ENCODE assay signal across 24 mouse cellular contexts in the genomic region with DNA sequence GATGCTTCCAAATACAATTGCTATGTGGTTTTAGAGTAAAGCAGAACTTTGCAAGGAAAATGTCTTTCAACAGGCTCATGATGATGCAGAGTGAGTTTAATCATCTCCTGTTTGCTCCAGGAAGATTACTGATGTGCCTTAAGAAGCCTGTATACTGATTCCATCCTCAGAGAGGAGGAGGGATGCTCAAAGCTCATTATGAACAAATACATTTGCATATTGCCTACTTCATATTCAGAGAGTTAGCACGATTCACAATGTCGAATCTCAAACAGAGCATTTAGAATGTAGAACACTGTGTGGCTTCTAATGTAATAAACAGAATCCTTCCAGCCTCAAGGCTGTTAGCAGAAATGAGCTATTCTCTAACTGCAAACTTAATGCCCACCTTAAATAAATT.
A peak's percentile ranks its signal among the peaks of the same experiment; 100 is the strongest.
DNase-seq lines count a peak whose midpoint lies in the region; ATAC-seq and TF ChIP-seq lines count a peak whose summit lies in the region.
"Had no signal": no experiment of that assay in that cellular context is flagged by ENCODE, and none has a peak within 500 bp of the region (broad histone marks: within the 10 kb centered on the region; RNA-seq: fewer than 3 reads in every experiment).

No protein-coding gene starts in this region.

- TF ChIP-seq CTCF in brain, embryonic 14.5 days (IDR thresholded peaks at IDR 0.05; ENCODE audit: borderline replicate concordance, extremely low read depth, insufficient read depth, insufficient read length) = no peak
- no peak for TF ChIP-seq CTCF in forebrain, postnatal 0 days (IDR thresholded peaks at IDR 0.05; ENCODE audit: low read depth)
- no peak for TF ChIP-seq CTCF in midbrain, postnatal 0 days (IDR thresholded peaks at IDR 0.05)

- 42% methylated on average over 2 of the region's 2 CpGs for WGBS in hindbrain, embryonic 15.5 days
- WGBS in hindbrain, embryonic 11.5 days = 84% methylated on average over 2 of the region's 2 CpGs
- WGBS in forebrain, postnatal 0 days = 18% methylated on average over 2 of the region's 2 CpGs
- WGBS in midbrain, postnatal 0 days = 25% methylated on average over 2 of the region's 2 CpGs
- 77% methylated on average over 2 of the region's 2 CpGs for WGBS in intestine, embryonic 15.5 days

- ATAC-seq in hindbrain, embryonic 15.5 days (ENCODE audit: low FRiP score, low read depth) = peak; percentile 71; the same call in 1 of the 2 replicates
- no peak for ATAC-seq in hindbrain, embryonic 11.5 days (ENCODE audit: low FRiP score)
- ATAC-seq in forebrain, postnatal 0 days = peak; percentile 77; the same call in 1 of the 2 replicates
- ATAC-seq in midbrain, postnatal 0 days (ENCODE audit: low FRiP score) = 0 out of 2 replicates have a peak, but pooled peaks have one; percentile 42
- no peak for ATAC-seq in intestine, embryonic 15.5 days
- ATAC-seq: liver, embryonic 12.5 days; liver, postnatal 0 days had no signal

- DNase-seq in hindbrain, embryonic 11.5 days (ENCODE audit: low spot score) = no peak
- peak; percentile 59 for DNase-seq in brain, embryonic 14.5 days (ENCODE audit: low read depth)
- DNase-seq in forebrain, postnatal 0 days = no peak
- peak; percentile 4 for DNase-seq in midbrain, postnatal 0 days (ENCODE audit: low spot score)
- DNase-seq: adrenal gland, adult 2 months; adrenal gland, postnatal 36 days; B cell, adult 2 months; cerebellum, adult 9-10 months; cerebellum, postnatal 36 days; gastrocnemius, postnatal 10 days; heart, postnatal 14 days; kidney, adult 2 months; kidney, postnatal 4 days; liver, postnatal 0 days; lung, postnatal 36 days; right cerebral cortex, postnatal 4 days; thymus, adult 2 months; thymus, postnatal 36 days had no signal

- H3K9me3 ChIP-seq in hindbrain, embryonic 15.5 days = no peaks in the 10 kb centered on the region
- no peaks in the 10 kb centered on the region for H3K9me3 ChIP-seq in hindbrain, embryonic 11.5 days (ENCODE audit: control insufficient read depth, low read length)
- no peaks in the 10 kb centered on the region for H3K9me3 ChIP-seq in forebrain, postnatal 0 days (ENCODE audit: low read length)
- no peaks in the 10 kb centered on the region for H3K9me3 ChIP-seq in midbrain, postnatal 0 days (ENCODE audit: low read length)
- H3K9me3 ChIP-seq in intestine, embryonic 15.5 days = no peaks in the 10 kb centered on the region
- H3K9me3 ChIP-seq: hindbrain, embryonic 12.5 days; liver, embryonic 12.5 days; neural tube, embryonic 13.5 days had no signal

- TF ChIP-seq POLR2A in brain, embryonic 14.5 days (IDR thresholded peaks at IDR 0.05; ENCODE audit: borderline replicate concordance, extremely low read depth, insufficient read depth, insufficient read length, poor library complexity, severe bottlenecking) = no peak

- no peak overlapping the region for H3K4me2 ChIP-seq in hindbrain, embryonic 15.5 days
- no peak overlapping the region for H3K4me2 ChIP-seq in hindbrain, embryonic 11.5 days (replicated peaks; ENCODE audit: low read depth, low read length)
- H3K4me2 ChIP-seq in forebrain, postnatal 0 days (ENCODE audit: low read depth) = no peak overlapping the region
- no peak overlapping the region for H3K4me2 ChIP-seq in midbrain, postnatal 0 days (ENCODE audit: low read depth, low read length, poor library complexity, severe bottlenecking)
- H3K4me2 ChIP-seq in intestine, embryonic 15.5 days (replicated peaks) = no peak overlapping the region
- H3K4me2 ChIP-seq: hindbrain, embryonic 12.5 days; liver, embryonic 12.5 days; neural tube, embryonic 13.5 days had no signal

- H3K4me3 ChIP-seq in hindbrain, embryonic 15.5 days = no peak overlapping the region
- H3K4me3 ChIP-seq in hindbrain, embryonic 11.5 days (ENCODE audit: low read depth, low read length) = no peak overlapping the region
- H3K4me3 ChIP-seq in forebrain, postnatal 0 days (ENCODE audit: low read depth, low read length) = no peak overlapping the region
- no peak overlapping the region for H3K4me3 ChIP-seq in midbrain, postnatal 0 days (ENCODE audit: low read depth, low read length)
- no peak overlapping the region for H3K4me3 ChIP-seq in intestine, embryonic 15.5 days (replicated peaks)
- H3K4me3 ChIP-seq: hindbrain, embryonic 12.5 days; liver, embryonic 12.5 days; neural tube, embryonic 13.5 days had no signal

- H3K36me3 ChIP-seq in hindbrain, embryonic 15.5 days = no peaks in the 10 kb centered on the region
- no peaks in the 10 kb centered on the region for H3K36me3 ChIP-seq in hindbrain, embryonic 11.5 days (ENCODE audit: control insufficient read depth, insufficient read depth, low read length)
- H3K36me3 ChIP-seq in forebrain, postnatal 0 days (ENCODE audit: insufficient read depth) = no peaks in the 10 kb centered on the region
- no peaks in the 10 kb centered on the region for H3K36me3 ChIP-seq in midbrain, postnatal 0 days (ENCODE audit: insufficient read depth, low read length)
- no peaks in the 10 kb centered on the region for H3K36me3 ChIP-seq in intestine, embryonic 15.5 days
- H3K36me3 ChIP-seq: hindbrain, embryonic 12.5 days; liver, embryonic 12.5 days; neural tube, embryonic 13.5 days had no signal

- no peak overlapping the region for H3K27ac ChIP-seq in hindbrain, embryonic 15.5 days (replicated peaks)
- no peak overlapping the region for H3K27ac ChIP-seq in hindbrain, embryonic 11.5 days (ENCODE audit: low read depth, low read length)
- no peak overlapping the region for H3K27ac ChIP-seq in forebrain, postnatal 0 days (ENCODE audit: low read depth, low read length)
- H3K27ac ChIP-seq in midbrain, postnatal 0 days (ENCODE audit: low read depth, low read length) = no peak overlapping the region
- H3K27ac ChIP-seq in intestine, embryonic 15.5 days = no peak overlapping the region
- H3K27ac ChIP-seq: hindbrain, embryonic 12.5 days; kidney, postnatal 0 days; liver, embryonic 12.5 days; neural tube, embryonic 13.5 days had no signal

- H3K9ac ChIP-seq in hindbrain, embryonic 15.5 days = no peak overlapping the region
- no peak overlapping the region for H3K9ac ChIP-seq in hindbrain, embryonic 11.5 days (ENCODE audit: low read depth, low read length)
- H3K9ac ChIP-seq in forebrain, postnatal 0 days = no peak overlapping the region
- H3K9ac ChIP-seq in midbrain, postnatal 0 days (replicated peaks; ENCODE audit: low read length, poor library complexity, severe bottlenecking) = no peak overlapping the region
- no peak overlapping the region for H3K9ac ChIP-seq in intestine, embryonic 15.5 days
- H3K9ac ChIP-seq: hindbrain, embryonic 12.5 days; liver, embryonic 12.5 days; liver, postnatal 0 days; neural tube, embryonic 13.5 days had no signal

- no peaks in the 10 kb centered on the region for H3K27me3 ChIP-seq in hindbrain, embryonic 15.5 days
- H3K27me3 ChIP-seq in hindbrain, embryonic 11.5 days (ENCODE audit: control insufficient read depth, insufficient read depth, low read length) = no peaks in the 10 kb centered on the region
- no peaks in the 10 kb centered on the region for H3K27me3 ChIP-seq in forebrain, postnatal 0 days (ENCODE audit: insufficient read depth, low read length)
- H3K27me3 ChIP-seq in midbrain, postnatal 0 days (ENCODE audit: insufficient read depth, low read length) = no peaks in the 10 kb centered on the region
- no peaks in the 10 kb centered on the region for H3K27me3 ChIP-seq in intestine, embryonic 15.5 days (replicated peaks)
- H3K27me3 ChIP-seq: hindbrain, embryonic 12.5 days; liver, embryonic 12.5 days; neural tube, embryonic 13.5 days had no signal

- no peaks in the 10 kb centered on the region for H3K4me1 ChIP-seq in hindbrain, embryonic 15.5 days (replicated peaks)
- no peaks in the 10 kb centered on the region for H3K4me1 ChIP-seq in hindbrain, embryonic 11.5 days (replicated peaks; ENCODE audit: control insufficient read depth, insufficient read depth, low read length)
- H3K4me1 ChIP-seq in forebrain, postnatal 0 days (ENCODE audit: insufficient read depth) = no peaks in the 10 kb centered on the region
- no peaks in the 10 kb centered on the region; the same call in 1 of the 2 replicates for H3K4me1 ChIP-seq in midbrain, postnatal 0 days (ENCODE audit: insufficient read depth, low read length)
- H3K4me1 ChIP-seq in intestine, embryonic 15.5 days (replicated peaks) = no peaks in the 10 kb centered on the region
- H3K4me1 ChIP-seq: hindbrain, embryonic 12.5 days; liver, embryonic 12.5 days; neural tube, embryonic 13.5 days had no signal

Comparison
In these comparisons a context has a peak if more than half of its experiments do, and no peak if none do; other contexts are left out.
1. ATAC-seq: peak in hindbrain, embryonic 15.5 days (single experiment), forebrain, postnatal 0 days (single experiment) and midbrain, postnatal 0 days (single experiment); none in hindbrain, embryonic 11.5 days (single experiment) and intestine, embryonic 15.5 days (single experiment).
2. DNase-seq: peak in brain, embryonic 14.5 days (single experiment) and midbrain, postnatal 0 days (single experiment); none in hindbrain, embryonic 11.5 days (single experiment) and forebrain, postnatal 0 days (single experiment).